Mouse (Mus musculus) neural tube, embryonic 11.5 days (tissue): ENCODE measurements at regions not wholly inside any gene's neighbourhood (a gene's known extent, or its start where the extent isn't known, plus 50 kb on each side); places are given as distances from the start of the nearest gene placed in this dataset.
"Not testable (repeated sequence)": the region's sequence is repeated elsewhere in the genome, so short reads cannot be mapped to it uniquely, and the experiment has no call there.

Experiments used
- ATAC-seq: fragments of 200-750 bp; cut with Nextera tagmentation; 2 replicates; pipeline ENCODE4 v1.8.0; 2017; ENCODE audit warnings: moderate number of reproducible peaks, mild to moderate bottlenecking, moderate TSS enrichment, moderate library complexity; ENCODE audit not compliant: insufficient read depth, low FRiP score, low TSS enrichment
- DNase-seq: peaks from one replicate; pipeline ENCODE4 v3.0.0-alpha.2; 2015; ENCODE audit warnings: low spot score
- H3K27ac ChIP-seq: fragments of 300-500 bp; sonication (generic); 2 replicates; pipeline ENCODE4 v1.5.1; 2014; ENCODE audit warnings: low read depth, mild to moderate bottlenecking, low read length
- H3K27me3 ChIP-seq: fragments of 300-500 bp; sonication (generic); 2 replicates; pipeline ENCODE4 v1.6.1; 2014; ENCODE audit warnings: mild to moderate bottlenecking, low read length, mixed read lengths; ENCODE audit not compliant: control insufficient read depth, insufficient read depth
- H3K36me3 ChIP-seq: fragments of 300-500 bp; sonication (generic); 2 replicates; pipeline ENCODE4 v1.6.1; 2014; ENCODE audit warnings: mild to moderate bottlenecking, low read length, moderate library complexity, mixed read lengths; ENCODE audit not compliant: control insufficient read depth, insufficient read depth
- H3K4me1 ChIP-seq: fragments of 300-500 bp; sonication (generic); 2 replicates; pipeline ENCODE4 v1.6.1; 2014; ENCODE audit warnings: low read length, mixed read lengths; ENCODE audit not compliant: control insufficient read depth, insufficient read depth
- H3K4me2 ChIP-seq: fragments of 300-500 bp; sonication (generic); 2 replicates; pipeline ENCODE4 v1.6.1; 2014; ENCODE audit warnings: low read depth, mild to moderate bottlenecking, moderate library complexity
- H3K4me3 ChIP-seq: fragments of 300-500 bp; sonication (generic); 2 replicates; pipeline ENCODE4 v1.5.1; 2014; ENCODE audit warnings: low read depth, low read length
- H3K9ac ChIP-seq: fragments of 300-500 bp; sonication (generic); 2 replicates; pipeline ENCODE4 v1.6.1; 2014; ENCODE audit warnings: mild to moderate bottlenecking, low read length
- H3K9me3 ChIP-seq: fragments of 300-500 bp; sonication (generic); 2 replicates; pipeline ENCODE4 v1.6.1; 2016; ENCODE audit warnings: low read length; ENCODE audit not compliant: control insufficient read depth
- WGBS: fragments of 180-500 bp; shearing (Covaris S2); extraction: QIAGEN DNeasy Blood & Tissue Kit; methylation state at CpG from one replicate; pipeline ENCODE4 v1.1.7; 2014; 5-methylcytosine and 5-hydroxymethylcytosine counted together

DNA sequence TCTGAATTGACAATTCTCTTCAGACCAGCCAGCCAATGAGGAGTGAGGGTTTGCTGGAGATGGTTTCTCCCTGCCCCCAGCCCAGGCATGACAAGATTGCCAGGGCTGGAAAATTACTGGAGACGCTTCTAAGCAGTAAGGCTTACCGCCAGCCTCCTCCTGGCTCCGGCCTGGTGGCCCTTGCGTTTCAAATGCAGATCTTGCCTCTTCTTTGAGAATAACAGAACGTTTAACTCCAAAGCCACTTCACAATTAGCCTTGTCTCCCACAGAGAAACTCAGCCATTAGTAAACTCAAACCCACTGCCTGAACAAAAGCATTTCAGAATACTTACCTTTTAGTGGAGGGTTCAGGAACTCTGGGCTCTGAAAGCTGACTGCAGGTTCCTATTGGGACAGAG lies 150.6 kb upstream of the Ajap1 start:
- Histone ChIP-seq H3K4me1 (no peaks in the 10 kb centered on the region), H3K27me3 (no peaks in the 10 kb centered on the region), H3K4me2 (no peak overlapping the region), H3K4me3 (no peak overlapping the region), H3K9me3 (no peaks in the 10 kb centered on the region), H3K27ac (no peak overlapping the region), H3K9ac (no peak overlapping the region), H3K36me3 (no peaks in the 10 kb centered on the region)
- no peak for ATAC-seq
- no peak for DNase-seq
- 17% methylated on average over 5 of the region's 5 CpGs for WGBS

DNA sequence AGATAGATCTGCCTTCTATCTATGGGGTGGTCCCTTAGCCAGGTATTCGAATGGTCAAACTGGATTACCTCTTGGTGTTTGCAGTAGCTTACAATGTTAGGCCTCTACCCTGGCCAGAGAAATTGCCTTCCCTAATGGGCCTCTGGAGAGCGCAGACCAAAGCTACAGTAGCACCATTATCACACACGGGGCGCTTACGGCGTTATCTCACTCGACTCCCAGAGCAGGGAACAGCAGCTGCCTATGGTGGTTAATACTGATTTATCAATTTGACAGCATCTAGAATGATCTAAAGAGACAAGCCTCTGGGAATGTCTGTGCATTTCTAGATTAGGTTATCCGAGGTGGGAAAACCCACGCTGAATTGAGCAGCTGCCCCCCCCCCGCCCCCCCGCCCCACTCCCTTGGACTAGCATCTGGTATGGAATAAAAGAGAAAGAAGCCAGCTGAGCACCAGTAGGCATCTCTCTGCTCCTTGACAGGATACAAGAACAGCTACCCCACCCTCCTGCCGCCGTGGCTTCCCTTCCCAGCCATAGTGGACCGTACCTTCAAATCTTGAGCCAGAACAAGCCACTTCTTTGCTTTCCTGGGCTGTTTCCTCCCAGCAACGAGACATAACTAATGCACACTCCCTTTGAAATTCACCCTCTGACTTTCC lies 151.7 kb upstream of the Ajap1 start:
- no peak overlapping the region; the same call in 1 of the 2 replicates for H3K27ac ChIP-seq
- no peak overlapping the region for H3K4me2 ChIP-seq
- no peaks in the 10 kb centered on the region for H3K27me3 ChIP-seq
- WGBS = 44% methylated on average over 15 of the region's 15 CpGs
- no peaks in the 10 kb centered on the region for H3K4me1 ChIP-seq
- no peaks in the 10 kb centered on the region for H3K36me3 ChIP-seq
- H3K4me3 ChIP-seq = no peak overlapping the region
- DNase-seq = peak; percentile 33
- ATAC-seq = 0 out of 2 replicates have a peak, but pooled peaks have one; percentile 31
- H3K9ac ChIP-seq = no peak overlapping the region
- no peaks in the 10 kb centered on the region for H3K9me3 ChIP-seq

DNA sequence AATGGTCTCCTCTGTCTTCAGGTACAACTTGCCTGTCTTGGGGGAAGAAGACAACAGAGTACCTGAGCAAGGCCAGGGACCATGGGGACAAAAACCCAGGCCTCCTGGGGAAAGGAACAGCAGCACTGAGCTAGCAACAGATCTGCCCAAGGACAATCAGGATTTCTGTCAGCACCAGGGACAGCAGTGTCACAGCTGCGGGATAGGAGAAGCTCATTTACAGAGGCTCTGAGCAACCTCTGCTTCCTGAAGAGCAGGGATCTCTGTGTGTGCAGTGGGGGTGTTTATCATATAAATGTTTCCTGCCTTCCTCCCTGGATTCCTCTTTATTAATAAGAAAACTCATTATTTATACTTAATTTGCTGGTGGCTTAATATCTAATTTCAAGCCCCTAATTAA lies 155.4 kb upstream of the Ajap1 start:
- no peak overlapping the region for H3K27ac ChIP-seq
- ATAC-seq = no peak
- no peak overlapping the region for H3K9ac ChIP-seq
- H3K4me3 ChIP-seq = no peak overlapping the region
- H3K27me3 ChIP-seq = no peaks in the 10 kb centered on the region
- DNase-seq = no peak
- no peaks in the 10 kb centered on the region for H3K4me1 ChIP-seq
- H3K9me3 ChIP-seq = no peaks in the 10 kb centered on the region
- no peak overlapping the region for H3K4me2 ChIP-seq
- 0% methylated on average over 1 of the region's 1 CpGs for WGBS
- H3K36me3 ChIP-seq = no peaks in the 10 kb centered on the region

DNA sequence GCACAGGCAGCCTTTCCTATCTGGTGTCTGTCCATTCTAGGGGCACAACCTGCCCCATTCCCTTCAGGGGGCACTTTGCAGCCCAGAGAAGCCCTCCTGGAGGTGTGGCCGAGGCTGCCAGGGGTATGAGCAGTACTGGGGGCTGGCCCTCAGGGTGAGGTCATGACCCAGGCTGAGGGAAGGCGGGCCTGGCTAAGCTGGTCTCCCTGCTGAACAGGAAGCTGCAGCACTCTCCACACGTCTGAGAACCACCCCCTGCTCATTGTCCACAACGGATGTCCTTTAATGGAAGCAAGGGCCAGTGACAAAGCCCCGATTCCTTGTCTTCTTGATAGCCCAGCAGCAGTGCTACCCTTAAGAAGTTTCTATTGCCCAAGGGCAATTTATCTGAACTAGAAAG lies 169.2 kb upstream of the Ajap1 start:
- no peak overlapping the region for H3K4me2 ChIP-seq
- H3K4me3 ChIP-seq = no peak overlapping the region
- WGBS = 3% methylated on average over 5 of the region's 5 CpGs
- H3K4me1 ChIP-seq = no peaks in the 10 kb centered on the region
- H3K9me3 ChIP-seq = no peaks in the 10 kb centered on the region
- ATAC-seq = no peak
- DNase-seq = no peak
- H3K27ac ChIP-seq = no peak overlapping the region
- H3K27me3 ChIP-seq = no peaks in the 10 kb centered on the region
- H3K36me3 ChIP-seq = no peaks in the 10 kb centered on the region
- H3K9ac ChIP-seq = no peak overlapping the region

DNA sequence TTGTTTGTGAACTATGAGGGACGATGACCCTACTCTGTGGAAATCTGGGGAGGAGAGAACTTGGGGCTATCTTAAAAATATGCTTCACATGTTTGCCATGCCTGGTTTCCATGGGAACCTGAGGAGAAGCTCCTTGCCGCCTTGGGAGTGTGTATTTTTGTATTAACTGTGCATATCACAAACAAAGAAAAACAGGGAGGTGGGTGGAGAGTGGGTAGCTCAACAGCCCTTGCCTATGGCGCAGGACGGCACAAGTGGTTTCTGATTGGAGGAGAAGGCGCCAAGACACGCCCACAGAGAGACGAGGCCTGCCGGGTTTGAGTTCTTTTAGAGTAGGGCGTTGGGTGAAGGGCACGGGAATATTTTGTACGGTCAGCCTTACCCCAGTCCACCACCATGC lies 170.2 kb upstream of the Ajap1 start:
- Histone ChIP-seq H3K36me3 (no peaks in the 10 kb centered on the region), H3K4me2 (no peak overlapping the region), H3K9me3 (no peaks in the 10 kb centered on the region), H3K27me3 (no peaks in the 10 kb centered on the region), H3K4me1 (no peaks in the 10 kb centered on the region), H3K4me3 (no peak overlapping the region), H3K9ac (no peak overlapping the region), H3K27ac (no peak overlapping the region)
- no peak for ATAC-seq
- DNase-seq = no peak
- 90% methylated on average over 11 of the region's 11 CpGs for WGBS

DNA sequence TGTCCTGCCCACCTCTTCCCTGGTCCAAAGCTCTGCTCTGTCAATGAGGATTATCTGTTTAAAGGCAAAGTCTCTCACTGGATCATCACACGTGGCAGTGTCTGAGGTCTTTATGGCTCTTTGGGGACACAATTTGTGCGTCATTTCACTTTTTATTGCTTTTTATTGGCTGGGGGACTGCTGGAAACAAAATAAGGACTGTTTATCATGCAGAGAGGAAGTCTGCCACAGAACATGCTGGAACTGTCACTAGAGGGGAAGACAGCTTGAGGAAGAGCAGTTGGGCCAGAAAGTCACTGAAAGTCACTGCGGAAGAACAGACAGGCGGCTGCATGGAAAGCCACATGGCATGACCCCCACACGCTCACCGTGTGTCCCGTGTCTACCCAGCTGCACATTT lies 180.1 kb upstream of the Ajap1 start:
- no peaks in the 10 kb centered on the region for H3K27me3 ChIP-seq
- no peaks in the 10 kb centered on the region for H3K36me3 ChIP-seq
- H3K9me3 ChIP-seq = no peaks in the 10 kb centered on the region
- no peak for DNase-seq
- no peak overlapping the region for H3K4me3 ChIP-seq
- no peaks in the 10 kb centered on the region for H3K4me1 ChIP-seq
- H3K4me2 ChIP-seq = no peak overlapping the region
- WGBS = 64% methylated on average over 7 of the region's 7 CpGs
- H3K27ac ChIP-seq = no peak overlapping the region
- no peak overlapping the region for H3K9ac ChIP-seq
- ATAC-seq = no peak

DNA sequence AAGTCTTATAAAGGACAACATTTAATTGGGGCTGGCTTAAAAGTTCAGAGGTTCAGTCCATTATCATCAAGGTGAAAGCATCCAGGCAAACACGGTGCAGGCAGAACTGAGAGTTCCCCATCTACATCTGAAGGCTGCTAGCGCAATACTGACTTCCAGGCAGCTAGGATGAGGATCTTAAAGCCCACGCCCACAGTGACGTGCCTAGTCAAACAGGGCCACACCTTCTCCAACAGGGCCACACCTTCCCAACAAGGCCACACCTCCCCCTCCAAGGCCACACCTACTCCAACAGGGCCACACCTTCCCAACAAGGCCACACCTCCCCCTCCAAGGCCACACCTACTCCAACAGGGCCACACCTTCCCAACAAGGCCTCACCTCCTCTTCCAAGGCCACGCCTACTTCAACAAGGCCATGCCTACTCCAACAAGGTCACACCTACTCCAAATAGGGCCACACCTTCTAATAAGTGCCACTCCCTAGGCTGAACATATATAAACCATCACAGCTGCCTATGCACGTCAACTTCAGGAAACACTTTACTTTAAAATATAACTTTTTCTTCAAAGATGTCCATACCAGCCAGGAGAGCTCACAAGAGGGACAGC lies 184.1 kb upstream of the Ajap1 start:
- not testable (repeated sequence) for DNase-seq, H3K4me1 ChIP-seq, H3K4me2 ChIP-seq, H3K27ac ChIP-seq, H3K9me3 ChIP-seq, H3K4me3 ChIP-seq, H3K36me3 ChIP-seq, ATAC-seq, H3K27me3 ChIP-seq, H3K9ac ChIP-seq
- 83% methylated on average over 6 of the region's 6 CpGs for WGBS

DNA sequence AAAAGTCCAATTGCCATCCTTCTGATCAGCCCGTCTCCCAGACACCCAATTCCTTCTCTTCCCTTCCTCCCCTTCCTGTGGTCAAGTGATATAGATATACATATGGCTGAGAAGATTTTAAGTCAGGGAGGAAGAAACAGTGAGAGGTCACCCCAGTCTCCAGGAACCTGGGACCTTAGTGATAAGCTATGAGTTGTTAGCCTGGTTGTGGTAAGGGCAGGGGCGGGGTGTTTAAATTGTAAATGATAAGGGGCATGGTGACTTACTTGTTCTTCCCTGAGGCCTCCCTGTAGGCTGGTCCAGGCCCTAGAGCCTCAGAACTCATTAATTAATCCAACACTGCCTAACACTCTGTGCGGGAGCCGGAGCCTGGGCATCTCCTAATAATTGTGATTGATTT lies 186.5 kb upstream of the Ajap1 start:
- Histone ChIP-seq H3K4me2 (no peak overlapping the region), H3K4me1 (no peaks in the 10 kb centered on the region), H3K27me3 (no peaks in the 10 kb centered on the region), H3K4me3 (no peak overlapping the region), H3K36me3 (no peaks in the 10 kb centered on the region), H3K9me3 (no peaks in the 10 kb centered on the region), H3K27ac (no peak overlapping the region), H3K9ac (no peak overlapping the region)
- WGBS = 88% methylated on average over 4 of the region's 4 CpGs
- ATAC-seq (no peak), DNase-seq (no peak)

DNA sequence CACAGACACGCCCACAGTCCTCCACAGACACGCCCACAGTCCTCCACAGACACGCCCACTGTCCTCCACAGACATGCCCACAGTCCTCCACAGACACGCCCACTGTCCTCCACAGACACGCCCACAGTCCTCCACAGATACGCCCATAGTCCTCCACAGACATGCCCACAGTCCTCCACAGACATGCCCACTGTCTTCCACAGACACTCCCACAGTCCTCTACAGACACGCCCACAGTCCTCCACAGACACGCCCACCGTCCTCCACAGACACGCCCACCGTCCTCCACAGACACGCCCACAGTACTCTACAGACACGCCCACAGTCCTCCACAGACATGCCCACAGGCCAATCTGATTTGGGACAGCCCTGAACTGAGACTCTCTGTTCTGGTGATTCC lies 187.6 kb upstream of the Ajap1 start:
- Histone ChIP-seq H3K27ac (no peak overlapping the region), H3K4me3 (no peak overlapping the region), H3K4me1 (no peaks in the 10 kb centered on the region), H3K27me3 (no peaks in the 10 kb centered on the region), H3K9ac (no peak overlapping the region), H3K4me2 (no peak overlapping the region), H3K36me3 (no peaks in the 10 kb centered on the region), H3K9me3 (no peaks in the 10 kb centered on the region)
- no peak for DNase-seq
- ATAC-seq = no peak
- 91% methylated on average over 13 of the region's 13 CpGs for WGBS
